Mouse (Mus musculus): ENCODE measurements around the gene Ftsj3. TPM values are rescaled to one million over a fixed set of nuclear protein-coding genes. Genes with fewer than 3 reads are reported as not detected.

Gene Ftsj3
- polyA plus RNA-seq (2012; rRNA removed): 29.7 and 30.8 TPM in 2 replicates

GRCm38 (mm10) chr11:106255685-106256451 lies at the start of gene Ftsj3, which contains the start of gene Psmc5:
Gene Ftsj3, minus strand, starts transcription at chr11:106256079.
Gene Psmc5, plus strand, starts transcription at chr11:106256154.

GRCm38 (mm10) chr11:106301765-106302164 lies 45.9 kb upstream of the Ftsj3 start, which contains the start of gene Gh:
Gene Gh, minus strand, starts transcription at chr11:106301865.

GRCm38 (mm10) chr11:106276454-106276853 lies 20.6 kb upstream of the Ftsj3 start, which contains the start of gene Tcam1:
Gene Tcam1, plus strand, starts transcription at chr11:106276672.

GRCm38 (mm10) chr11:106272644-106273310 lies 16.9 kb upstream of the Ftsj3 start, which contains the start of gene Smarcd2:
Gene Smarcd2, minus strand, starts transcription at chr11:106272972.

GRCm38 (mm10) chr11:106216730-106217490 lies 39.0 kb downstream of the Ftsj3 start, which contains the start of gene Ddx42:
Gene Ddx42, plus strand, starts transcription at chr11:106216926.

GRCm38 (mm10) chr11:106215927-106216729 lies 39.8 kb downstream of the Ftsj3 start, which contains the start of gene Ccdc47:
Gene Ccdc47, minus strand, starts transcription at chr11:106216344.

GRCm38 (mm10) chr11:106202123-106202465 lies 53.8 kb downstream of the Ftsj3 start, which contains the start of gene Strada:
Gene Strada, minus strand, starts transcription at chr11:106202168.

Other genes with a start within 250 kb of the Ftsj3 start
- 0.01 TPM in 2 replicates for gene Kcnh6, start 248.0 kb downstream of the Ftsj3 start, polyA plus RNA-seq (2012; rRNA removed)
- gene Dcaf7, start 219.2 kb downstream of the Ftsj3 start, polyA plus RNA-seq (2012; rRNA removed): 15.1 and 16.7 TPM in 2 replicates
- 9.1 and 9.6 TPM in 2 replicates for gene Taco1, start 190.0 kb downstream of the Ftsj3 start, polyA plus RNA-seq (2012; rRNA removed)
- 5.1 and 6.2 TPM in 2 replicates for gene Map3k3, start 171.5 kb downstream of the Ftsj3 start, polyA plus RNA-seq (2012; rRNA removed)
- gene Gm10840, start 95.2 kb downstream of the Ftsj3 start, polyA plus RNA-seq (2012; rRNA removed): not detected in 2 replicates
- gene Limd2, start 95.2 kb downstream of the Ftsj3 start, polyA plus RNA-seq (2012; rRNA removed): 23.6 and 28.2 TPM in 2 replicates
- gene Strada, start 53.9 kb downstream of the Ftsj3 start, polyA plus RNA-seq (2012; rRNA removed): 8.8 and 10.2 TPM in 2 replicates
- 21.0 and 21.5 TPM in 2 replicates for gene Ccdc47, start 39.7 kb downstream of the Ftsj3 start, polyA plus RNA-seq (2012; rRNA removed)
- 15.8 and 16.0 TPM in 2 replicates for gene Ddx42, start 39.2 kb downstream of the Ftsj3 start, polyA plus RNA-seq (2012; rRNA removed)
- gene Psmc5, start 75 bp upstream of the Ftsj3 start, polyA plus RNA-seq (2012; rRNA removed): 120 and 129 TPM in 2 replicates
- gene Smarcd2, start 16.9 kb upstream of the Ftsj3 start, polyA plus RNA-seq (2012; rRNA removed): 34.1 and 35.7 TPM in 2 replicates
- 0.15 and 0.16 TPM in 2 replicates for gene Tcam1, start 20.6 kb upstream of the Ftsj3 start, polyA plus RNA-seq (2012; rRNA removed)
- 0.03 TPM in 1 of 2 replicates, not detected in the other for gene Gh, start 45.8 kb upstream of the Ftsj3 start, polyA plus RNA-seq (2012; rRNA removed)
- 2.7 and 4.1 TPM in 2 replicates for gene Cd79b, start 58.7 kb upstream of the Ftsj3 start, polyA plus RNA-seq (2012; rRNA removed)
- gene Scn4a, start 97.2 kb upstream of the Ftsj3 start, polyA plus RNA-seq (2012; rRNA removed): 0.01 and 0.03 TPM in 2 replicates
- gene Prr29, start 109.4 kb upstream of the Ftsj3 start, polyA plus RNA-seq (2012; rRNA removed): not detected in 2 replicates
- gene Icam2, start 132.0 kb upstream of the Ftsj3 start, polyA plus RNA-seq (2012; rRNA removed): 11.7 and 15.2 TPM in 2 replicates
- gene Ern1, start 231.8 kb upstream of the Ftsj3 start, polyA plus RNA-seq (2012; rRNA removed): 4.4 and 5.1 TPM in 2 replicates